Mouse (Mus musculus): ENCODE data around the gene Pex11b. TPM values are rescaled to one million over a fixed set of nuclear protein-coding genes. Genes with fewer than 3 reads are reported as not detected.

Gene Pex11b
- polyA plus RNA-seq, 1 experiment = 107 TPM

DNA sequence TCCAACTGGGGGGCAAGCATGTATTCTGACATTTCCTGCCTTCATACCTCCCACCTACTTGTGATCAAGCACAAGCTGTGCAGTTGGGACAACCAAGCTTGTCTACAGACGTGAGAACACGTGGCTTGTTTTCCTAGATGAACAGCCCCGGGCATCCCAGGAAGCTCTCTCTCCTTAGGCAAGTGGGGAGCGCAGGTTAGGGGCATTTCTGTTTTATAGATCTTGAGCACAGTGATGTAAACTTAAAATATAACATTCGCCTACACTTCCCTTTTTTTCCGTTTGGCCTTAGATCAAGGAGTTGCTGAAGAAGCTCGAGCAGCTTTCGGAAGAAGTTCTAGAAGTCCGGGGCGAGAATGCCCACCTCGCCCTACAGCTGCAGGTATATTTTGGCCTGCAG lies 53.7 kb downstream of the Pex11b start:
- Histone ChIP-seq H3K36me3 (ENCODE audit: control insufficient read depth, insufficient read depth, low read length) (no peaks in the 10 kb centered on the region), H3K4me1 (ENCODE audit: control insufficient read depth, insufficient read depth, low read length) (peaks cover 12% of the 10 kb centered on the region), H3K27me3 (ENCODE audit: control insufficient read depth, insufficient read depth, low read length) (no peaks in the 10 kb centered on the region), H3K27ac (ENCODE audit: control insufficient read depth, insufficient read depth, low read depth, low read length) (no peak overlapping the region), H3K4me3 (ENCODE audit: control insufficient read depth, low read depth, low read length) (no peak overlapping the region)
- TF ChIP-seq CTCF (IDR thresholded peaks at IDR 0.05; ENCODE audit: control insufficient read depth, insufficient read depth, insufficient replicate concordance, low read depth, low read length) (no peak), POLR2A (IDR thresholded peaks at IDR 0.05; ENCODE audit: control insufficient read depth, low read depth, low read length) (no peak)

DNA sequence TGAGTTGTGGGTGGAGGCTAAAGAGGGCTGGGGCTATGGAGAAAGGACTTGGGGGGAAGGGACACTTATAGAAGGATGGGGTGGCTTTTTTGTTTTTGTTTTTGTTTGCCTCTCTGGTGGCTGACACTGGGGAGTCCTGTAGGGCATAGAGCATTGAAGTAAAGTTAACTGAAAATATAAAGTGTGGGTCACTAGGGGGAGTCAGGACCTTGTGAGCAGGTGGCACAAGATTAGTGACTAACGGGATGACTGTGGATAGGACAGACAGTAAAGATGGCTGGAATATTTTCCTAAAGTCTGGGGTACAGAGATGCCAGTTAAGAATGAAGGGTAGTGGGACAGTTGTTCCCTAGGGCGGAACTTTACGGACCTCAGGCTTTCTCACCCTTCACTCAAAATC lies 55.1 kb downstream of the Pex11b start:
- peaks cover 3% of the 10 kb centered on the region for H3K4me1 ChIP-seq (ENCODE audit: control insufficient read depth, insufficient read depth, low read length)
- H3K27me3 ChIP-seq (ENCODE audit: control insufficient read depth, insufficient read depth, low read length) = no peaks in the 10 kb centered on the region
- TF ChIP-seq CTCF (IDR thresholded peaks at IDR 0.05; ENCODE audit: control insufficient read depth, insufficient read depth, insufficient replicate concordance, low read depth, low read length) = no peak
- TF ChIP-seq POLR2A (IDR thresholded peaks at IDR 0.05; ENCODE audit: control insufficient read depth, low read depth, low read length) = no peak
- H3K4me3 ChIP-seq (ENCODE audit: control insufficient read depth, low read depth, low read length) = no peak overlapping the region
- H3K36me3 ChIP-seq (ENCODE audit: control insufficient read depth, insufficient read depth, low read length) = no peaks in the 10 kb centered on the region
- H3K27ac ChIP-seq (ENCODE audit: control insufficient read depth, insufficient read depth, low read depth, low read length) = no peak overlapping the region

DNA sequence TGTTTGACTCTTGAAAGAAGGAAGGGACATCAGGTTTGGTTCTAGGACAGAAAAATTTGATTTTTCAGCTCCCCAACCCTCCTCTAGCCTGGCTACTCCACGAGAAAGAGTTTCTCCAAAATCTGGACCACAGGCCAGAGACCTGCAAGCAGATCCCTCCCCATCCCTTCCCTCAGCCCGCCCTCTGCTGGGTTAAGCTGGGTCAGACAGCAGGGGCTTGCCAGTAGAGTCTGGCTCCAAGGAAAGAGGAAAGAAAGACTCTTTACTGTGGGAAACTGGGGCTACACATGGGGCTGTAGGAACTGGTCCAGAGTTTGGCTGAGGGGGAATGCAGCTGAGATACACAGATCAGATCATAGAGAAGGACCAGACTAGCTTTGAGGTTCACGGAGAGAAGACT lies 57.3 kb downstream of the Pex11b start:
- H3K36me3 ChIP-seq (ENCODE audit: control insufficient read depth, insufficient read depth, low read length) = no peaks in the 10 kb centered on the region
- H3K27me3 ChIP-seq (ENCODE audit: control insufficient read depth, insufficient read depth, low read length) = no peaks in the 10 kb centered on the region
- H3K4me1 ChIP-seq (ENCODE audit: control insufficient read depth, insufficient read depth, low read length) = peaks cover 6% of the 10 kb centered on the region
- TF ChIP-seq POLR2A (IDR thresholded peaks at IDR 0.05; ENCODE audit: control insufficient read depth, low read depth, low read length) (no peak), CTCF (IDR thresholded peaks at IDR 0.05; ENCODE audit: control insufficient read depth, insufficient read depth, insufficient replicate concordance, low read depth, low read length) (no peak)
- no peak overlapping the region for H3K4me3 ChIP-seq (ENCODE audit: control insufficient read depth, low read depth, low read length)
- H3K27ac ChIP-seq (ENCODE audit: control insufficient read depth, insufficient read depth, low read depth, low read length) = no peak overlapping the region

DNA sequence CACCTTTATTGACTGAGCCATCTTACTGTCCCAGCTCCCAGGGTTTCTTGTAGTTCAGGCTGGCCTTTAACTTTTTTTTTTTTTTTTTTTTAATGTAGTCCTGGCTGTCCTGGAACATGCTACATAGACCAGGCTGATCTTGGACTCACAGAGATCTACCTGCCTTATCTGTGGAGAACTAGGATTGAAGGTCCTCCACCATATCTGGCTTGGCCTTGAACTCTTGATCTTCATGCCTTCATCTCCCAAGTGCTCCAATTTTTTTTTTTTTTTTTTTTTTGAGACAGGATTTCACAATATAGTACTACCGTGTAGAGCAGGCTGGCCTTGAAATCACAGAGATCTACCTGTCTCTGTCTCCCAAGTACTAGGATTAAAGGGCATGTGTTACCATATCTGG lies 58.4 kb downstream of the Pex11b start:
- no peaks in the 10 kb centered on the region for H3K36me3 ChIP-seq (ENCODE audit: control insufficient read depth, insufficient read depth, low read length)
- TF ChIP-seq POLR2A (IDR thresholded peaks at IDR 0.05; ENCODE audit: control insufficient read depth, low read depth, low read length) = no peak
- no peak for TF ChIP-seq CTCF (IDR thresholded peaks at IDR 0.05; ENCODE audit: control insufficient read depth, insufficient read depth, insufficient replicate concordance, low read depth, low read length)
- no peak overlapping the region for H3K4me3 ChIP-seq (ENCODE audit: control insufficient read depth, low read depth, low read length)
- H3K27ac ChIP-seq (ENCODE audit: control insufficient read depth, insufficient read depth, low read depth, low read length) = no peak overlapping the region
- no peaks in the 10 kb centered on the region for H3K27me3 ChIP-seq (ENCODE audit: control insufficient read depth, insufficient read depth, low read length)
- peaks cover 14% of the 10 kb centered on the region for H3K4me1 ChIP-seq (ENCODE audit: control insufficient read depth, insufficient read depth, low read length)

Other genes with a start within 250 kb of the Pex11b start
- 4.7 and 5.5 TPM in 2 replicates for gene BC107364, start 183.1 kb upstream of the Pex11b start, polyA plus RNA-seq (2012; rRNA removed)
- 7.8 and 9.0 TPM in 2 replicates for gene Hfe2, start 110.2 kb upstream of the Pex11b start, polyA plus RNA-seq (2012; rRNA removed)
- gene Txnip, start 77.4 kb upstream of the Pex11b start, polyA plus RNA-seq (2012; rRNA removed) = 73.8 and 75.5 TPM in 2 replicates
- not detected in 2 replicates for gene Gm16253, start 58.4 kb upstream of the Pex11b start, polyA plus RNA-seq (2012; rRNA removed)
- 13.9 and 17.8 TPM in 2 replicates for gene Polr3gl, start 41.2 kb upstream of the Pex11b start, polyA plus RNA-seq (2012; rRNA removed)
- 0.12 TPM in 1 of 2 replicates, not detected in the other for gene Ankrd34a, start 38.7 kb upstream of the Pex11b start, polyA plus RNA-seq (2012; rRNA removed)
- gene Lix1l, start 34.2 kb upstream of the Pex11b start, polyA plus RNA-seq (2012; rRNA removed) = 6.2 and 8.1 TPM in 2 replicates
- 8.0 and 8.7 TPM in 2 replicates for gene Rbm8a, start 5.4 kb upstream of the Pex11b start, polyA plus RNA-seq (2012; rRNA removed)
- gene Gm42957, start 98 bp downstream of the Pex11b start, polyA plus RNA-seq (2012; rRNA removed) = 0.05 and 0.06 TPM in 2 replicates
- gene Itga10, start 10.2 kb downstream of the Pex11b start, polyA plus RNA-seq (2012; rRNA removed) = 1.0 and 1.2 TPM in 2 replicates
- 0.48 and 0.52 TPM in 2 replicates for gene Ankrd35, start 34.8 kb downstream of the Pex11b start, polyA plus RNA-seq (2012; rRNA removed)
- gene Pias3, start 61.0 kb downstream of the Pex11b start, polyA plus RNA-seq (2012; rRNA removed) = 6.9 and 7.2 TPM in 2 replicates
- 2.1 TPM in 2 replicates for gene Nudt17, start 73.2 kb downstream of the Pex11b start, polyA plus RNA-seq (2012; rRNA removed)
- gene Polr3c, start 92.3 kb downstream of the Pex11b start, polyA plus RNA-seq (2012; rRNA removed) = 40.1 and 40.4 TPM in 2 replicates
- 8.4 and 9.4 TPM in 2 replicates for gene Rnf115, start 92.3 kb downstream of the Pex11b start, polyA plus RNA-seq (2012; rRNA removed)
- gene Pdzk1, start 193.9 kb downstream of the Pex11b start, polyA plus RNA-seq (2012; rRNA removed) = 132 and 143 TPM in 2 replicates
- not detected in 2 replicates for gene Cd160, start 194.0 kb downstream of the Pex11b start, polyA plus RNA-seq (2012; rRNA removed)

Data from testis, adult 2 months (tissue).